Mouse (Mus musculus) mouse embryonic stem cell (cell line): Measurements from ENCODE around the gene Vmn1r169.
"Not testable (repeated sequence)": the region's sequence is repeated elsewhere in the genome, so short reads cannot be mapped to it uniquely, and the experiment has no call there.

Experiments
- in situ Hi-C, 2 experiments: fragments of 300-500 bp; cut with MboI; formaldehyde crosslinking; loops; 1 replicate in 1 of 2; 3 replicates in 1 of 2; pipeline ENCODE4 v1.14.3; 2019 to 2020; ENCODE audit warnings: low sequenced_read_pairs in 2 of 2, low pct_unique_long_range_greater_than_20kb in 1 of 2, mixed read lengths in 1 of 2; ENCODE audit not compliant: unreplicated experiment in 1 of 2

Gene Vmn1r169

GRCm38 (mm10) chr7:23575226-23575625, at the start of gene Vmn1r169:
TSS of gene Vmn1r169 (plus strand) at chr7:23575526.
- in situ Hi-C loops = not testable (repeated sequence)

- in situ Hi-C loops = not testable (repeated sequence)
These were observed 35.9 kb upstream of the Vmn1r169 start, which contains the start of gene Vmn1r168 for GRCm38 (mm10) chr7:23539432-23539831. TSS of gene Vmn1r168 (plus strand) at chr7:23539732.

GRCm38 (mm10) chr7:23605875-23606274, 30.5 kb downstream of the Vmn1r169 start, which contains the start of gene Vmn1r170:
TSS of gene Vmn1r170 (plus strand) at chr7:23606175.
- in situ Hi-C loops = not testable (repeated sequence)
